8 mouse cellular contexts compared by ENCODE assay signal in the genomic region with DNA sequence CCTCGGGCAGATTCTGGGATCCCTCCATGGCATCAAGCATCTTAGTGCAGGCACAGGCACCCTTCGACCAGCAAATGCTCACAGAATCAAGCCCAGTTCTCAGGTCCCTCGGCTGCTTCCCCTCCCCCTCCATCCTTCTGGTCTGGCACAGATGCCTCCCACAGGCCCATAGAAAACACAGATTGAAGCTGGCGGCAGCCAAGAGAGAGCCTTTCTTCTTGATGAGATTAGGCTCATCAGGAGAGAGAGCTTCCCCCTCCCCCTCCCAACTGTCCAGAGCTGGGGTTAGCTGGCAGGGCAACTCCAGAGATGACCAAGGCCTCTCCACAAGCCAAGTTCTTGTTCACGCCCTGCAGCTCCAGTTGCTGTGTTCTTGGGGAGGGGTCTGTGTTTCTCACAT. TPM values are rescaled to one million over a fixed set of nuclear protein-coding genes. Genes with fewer than 3 reads are reported as not detected.
DNase-seq lines count a peak whose midpoint lies in the region.

No protein-coding gene starts in this region.

- peak; percentile 16 for DNase-seq in urinary bladder, adult 2 months (ENCODE audit: low spot score)
- no peak for DNase-seq in urinary bladder, postnatal 36 days (ENCODE audit: low spot score in 2 of 2)
- DNase-seq in embryo, embryonic 11 days = peak; percentile 41
- DNase-seq in layer of hippocampus, postnatal 10 days (ENCODE audit: low spot score in 2 of 2) = peak; percentile 65 to 71
- DNase-seq in testis, postnatal 14 days (ENCODE audit: low spot score) = peak; percentile 67
- DNase-seq in T-cell, adult 2 months (ENCODE audit: low spot score) = no peak
- DNase-seq in thymus, postnatal 4 days = no peak
- DNase-seq in adrenal gland, adult 2 months = no peak

RNA-seq across cellular contexts. Expression of a gene that starts 32.3 kb away (rescaled TPM):
- 6.4 and 7.0 TPM in 2 replicates for polyA plus RNA-seq in urinary bladder, adult 2 months (2012; rRNA removed)
- 10 to 100 TPM; 35.6 to 37.6 TPM for total RNA-seq in layer of hippocampus, postnatal 10 days (2021)
- 1 to 10 TPM; 2.2 to 2.8 TPM for total RNA-seq in adrenal gland, adult 2 months (2021)
- 8.7 and 12.4 TPM in 2 replicates for polyA plus RNA-seq in adrenal gland, adult 2 months (2012; rRNA removed)

RNA-seq across cellular contexts. Expression of a gene that starts 33.7 kb away (rescaled TPM):
- 5.0 and 5.7 TPM in 2 replicates for polyA plus RNA-seq in urinary bladder, adult 2 months (2012; rRNA removed)
- total RNA-seq in layer of hippocampus, postnatal 10 days (2021) = under 1 TPM; 0.62 to 0.69 TPM
- 1 to 10 TPM; 4.9 to 5.8 TPM for total RNA-seq in adrenal gland, adult 2 months (2021)
- 16.0 and 21.3 TPM in 2 replicates for polyA plus RNA-seq in adrenal gland, adult 2 months (2012; rRNA removed)

Comparison
In these comparisons a context has a peak if more than half of its experiments do, and no peak if none do; other contexts are left out.
1. DNase-seq: peak in urinary bladder, adult 2 months (single experiment), embryo, embryonic 11 days (single experiment), layer of hippocampus, postnatal 10 days (2 of 2) and testis, postnatal 14 days (single experiment); none in urinary bladder, postnatal 36 days (0 of 2), T-cell, adult 2 months (single experiment), thymus, postnatal 4 days (single experiment) and adrenal gland, adult 2 months (single experiment).
2. RNA of a gene that starts 32.3 kb away (total RNA-seq): 35.6 to 37.6 TPM in layer of hippocampus, postnatal 10 days; 2.2 to 2.8 TPM in adrenal gland, adult 2 months; every median in the first group is over 4 times any median in the second.